Mouse (Mus musculus) limb, embryonic 14.5 days (tissue): ENCODE results near the gene Gab1. TPM values are rescaled to one million over a fixed set of nuclear protein-coding genes. Genes with fewer than 3 reads are reported as not detected.

ENCODE experiments used
- ATAC-seq: fragments of 200-750 bp; cut with Nextera tagmentation; 2 replicates; pipeline ENCODE4 v1.8.0; 2017; ENCODE audit warnings: low read depth, moderate number of reproducible peaks, moderate TSS enrichment; ENCODE audit not compliant: low FRiP score
- DNase-seq: peaks from one replicate; pipeline ENCODE4 v3.0.0-alpha.2; 2015; ENCODE audit warnings: low spot score
- H3K27ac ChIP-seq: fragments of 300-500 bp; sonication (generic); replicated peaks from 2 replicates; pipeline ENCODE4 v1.5.1; 2014; ENCODE audit warnings: low read depth, mild to moderate bottlenecking, low read length, moderate library complexity, mixed read lengths
- H3K27me3 ChIP-seq: fragments of 300-500 bp; sonication (generic); 2 replicates; pipeline ENCODE4 v1.6.1; 2014; ENCODE audit warnings: low read length, mixed read lengths; ENCODE audit not compliant: control insufficient read depth, insufficient read depth
- H3K36me3 ChIP-seq: fragments of 300-500 bp; sonication (generic); 2 replicates; pipeline ENCODE4 v1.6.1; 2014; ENCODE audit warnings: mild to moderate bottlenecking, low read length, moderate library complexity, mixed read lengths; ENCODE audit not compliant: control insufficient read depth, insufficient read depth
- H3K4me1 ChIP-seq: fragments of 300-500 bp; sonication (generic); 2 replicates; pipeline ENCODE4 v1.6.1; 2014; ENCODE audit warnings: antibody characterized with exemption, low read length, mixed read lengths; ENCODE audit not compliant: control insufficient read depth, insufficient read depth
- H3K4me2 ChIP-seq: fragments of 300-500 bp; sonication (generic); replicated peaks from 2 replicates; pipeline ENCODE4 v1.6.1; 2014; ENCODE audit warnings: low read depth, mild to moderate bottlenecking, low read length, moderate library complexity; ENCODE audit not compliant: severe bottlenecking
- H3K4me3 ChIP-seq: fragments of 300-500 bp; sonication (generic); replicated peaks from 2 replicates; pipeline ENCODE4 v1.5.1; 2014; ENCODE audit warnings: low read length
- H3K9ac ChIP-seq: fragments of 300-500 bp; sonication (generic); 2 replicates; pipeline ENCODE4 v1.6.1; 2014; ENCODE audit warnings: mild to moderate bottlenecking, low read depth, low read length, moderate library complexity; ENCODE audit not compliant: severe bottlenecking
- H3K9me3 ChIP-seq: fragments of 300-500 bp; sonication (generic); 2 replicates; pipeline ENCODE4 v1.6.1; 2016; ENCODE audit warnings: low read length; ENCODE audit not compliant: control insufficient read depth
- POLR2A ChIP-seq: fragments of 200-500 bp; IDR thresholded peaks from 2 replicates; pipeline ENCODE4 v1.8.0; 2012; ENCODE audit warnings: inconsistent platforms, mild to moderate bottlenecking, moderate library complexity, borderline replicate concordance; ENCODE audit not compliant: insufficient read depth, insufficient read length; ENCODE audit errors: extremely low read depth
- WGBS: fragments of 180-500 bp; shearing (Covaris S2); extraction: QIAGEN DNeasy Blood & Tissue Kit; methylation state at CpG from one replicate; pipeline ENCODE4 v1.1.7; 2014; 5-methylcytosine and 5-hydroxymethylcytosine counted together
- polyA plus RNA-seq, 2 experiments: library from polyadenylated mRNA; depleted of rRNA in 1 of 2; stranded (reverse) in 1 of 2; unstranded in 1 of 2; fragments of >200 nt; fragmentation: Nextera tagmentation in 1 of 2; extraction: Ambion mirVana in 1 of 2; gene quantifications; 2 replicates each; pipeline versions ENCODE4 v1.2.1 to v1.2.3; 2012 to 2014

Gab1 gene
- polyA plus RNA-seq, 2 experiments, result 41.3 to 44.8 TPM

GRCm38 (mm10) chr8:80868006-80868702, 12.2 kb downstream of the Gab1 start:
- no peak for ATAC-seq
- Histone ChIP-seq H3K4me1 (peaks cover 55% of the 10 kb centered on the region), H3K9me3 (no peaks in the 10 kb centered on the region)

GRCm38 (mm10) chr8:80867598-80867997, 12.7 kb downstream of the Gab1 start:
- H3K4me3 ChIP-seq, result no peak overlapping the region
- H3K36me3 ChIP-seq, result 0 out of 2 replicates have a peak, but pooled peaks cover 3% of the 10 kb centered on the region
- no peaks in the 10 kb centered on the region for H3K27me3 ChIP-seq
- DNase-seq (peak; percentile 54), ATAC-seq (no peak)
- H3K9me3 ChIP-seq, result no peaks in the 10 kb centered on the region
- H3K4me2 ChIP-seq, result no peak overlapping the region
- WGBS, result 71% methylated on average over 3 of the region's 3 CpGs
- H3K9ac ChIP-seq, result no peak overlapping the region
- peaks cover 50% of the 10 kb centered on the region for H3K4me1 ChIP-seq
- peak overlapping the region; percentile 13; the same call in 1 of the 2 replicates for H3K27ac ChIP-seq
- TF ChIP-seq POLR2A, result no peak

More at GRCm38 (mm10) chr8:80868006-80868702, 12.2 kb downstream of the Gab1 start:
- TF ChIP-seq POLR2A, result no peak
- no peak for DNase-seq
- 89% methylated on average over 12 of the region's 12 CpGs for WGBS
- no peak overlapping the region for H3K4me3 ChIP-seq
- H3K27ac ChIP-seq, result no peak overlapping the region
- H3K4me2 ChIP-seq, result no peak overlapping the region
- H3K36me3 ChIP-seq, result 0 out of 2 replicates have a peak, but pooled peaks cover 3% of the 10 kb centered on the region
- no peak overlapping the region for H3K9ac ChIP-seq
- no peaks in the 10 kb centered on the region for H3K27me3 ChIP-seq

GRCm38 (mm10) chr8:80865181-80865784, 15.0 kb downstream of the Gab1 start:
- DNase-seq (no peak), ATAC-seq (no peak)
- Histone ChIP-seq H3K36me3 (peaks cover 7% of the 10 kb centered on the region; the same call in 1 of the 2 replicates), H3K9me3 (no peaks in the 10 kb centered on the region), H3K27ac (peak overlapping the region; percentile 52; the same call in 1 of the 2 replicates), H3K4me1 (peaks cover 37% of the 10 kb centered on the region), H3K27me3 (no peaks in the 10 kb centered on the region), H3K9ac (no peak overlapping the region), H3K4me3 (no peak overlapping the region), H3K4me2 (no peak overlapping the region)
- TF ChIP-seq POLR2A, result no peak
- WGBS, result 68% methylated on average over 8 of the region's 8 CpGs

- DNase-seq, result no peak
- Histone ChIP-seq H3K4me1 (peaks cover 22% of the 10 kb centered on the region; the same call in 1 of the 2 replicates), H3K27me3 (no peaks in the 10 kb centered on the region), H3K27ac (no peak overlapping the region), H3K4me2 (no peak overlapping the region), H3K36me3 (peaks cover 7% of the 10 kb centered on the region; the same call in 1 of the 2 replicates), H3K9ac (no peak overlapping the region), H3K4me3 (no peak overlapping the region), H3K9me3 (no peaks in the 10 kb centered on the region)
- no peak for TF ChIP-seq POLR2A
- WGBS, result 63% methylated on average over 5 of the region's 5 CpGs
- no peak; the same call in 1 of the 2 replicates for ATAC-seq
Measured at GRCm38 (mm10) chr8:80863393-80863792, 16.9 kb downstream of the Gab1 start.

GRCm38 (mm10) chr8:80859180-80859775, 21.0 kb downstream of the Gab1 start:
- H3K27ac ChIP-seq, result no peak overlapping the region
- H3K27me3 ChIP-seq, result no peaks in the 10 kb centered on the region
- H3K9ac ChIP-seq, result no peak overlapping the region
- peaks cover 18% of the 10 kb centered on the region; the same call in 1 of the 2 replicates for H3K4me1 ChIP-seq
- TF ChIP-seq POLR2A, result no peak
- ATAC-seq (no peak), DNase-seq (no peak)
- peaks cover 4% of the 10 kb centered on the region; the same call in 1 of the 2 replicates for H3K36me3 ChIP-seq
- WGBS, result 96% methylated on average over 26 of the region's 26 CpGs
- H3K9me3 ChIP-seq, result no peaks in the 10 kb centered on the region
- no peak overlapping the region for H3K4me3 ChIP-seq
- H3K4me2 ChIP-seq, result no peak overlapping the region
